Mouse (Mus musculus) heart, adult 8-10 months (tissue): ENCODE results near the gene Dnmt3l. TPM values are rescaled to one million over a fixed set of nuclear protein-coding genes. Genes with fewer than 3 reads are reported as not detected.

Experiments
- DNase-seq: peaks from one replicate; pipeline ENCODE4 v3.0.0; 2022; ENCODE audit warnings: low spot score
- total RNA-seq, 4 experiments: library from RNA; stranded (reverse); gene quantifications; 2 replicates each; pipeline ENCODE4 v1.2.4; 2022

Gene Dnmt3l
- total RNA-seq, 4 experiments from 2014 or later = 0.38 to 0.65 TPM; not detected in 2

DNA sequence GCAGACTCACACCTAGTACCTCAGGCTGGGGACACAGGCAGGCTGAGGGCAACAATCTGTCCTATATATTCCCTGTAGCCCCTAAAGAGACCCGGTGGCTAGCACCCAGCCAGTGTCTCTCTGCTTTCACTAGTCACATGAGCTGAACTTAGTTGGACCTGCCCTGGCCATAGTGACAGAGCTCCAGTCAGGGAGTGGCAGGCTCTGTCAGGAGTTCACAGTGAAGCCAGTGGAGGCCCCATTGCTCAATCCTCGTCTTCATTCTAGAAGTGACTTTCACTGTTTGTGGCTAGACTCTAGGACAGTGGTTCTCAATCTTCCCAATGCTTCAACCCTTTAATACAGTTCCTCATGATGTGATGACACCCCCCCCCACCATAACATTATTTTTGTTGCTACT is 9.8 kb upstream of the Dnmt3l start:
- no peak for DNase-seq

DNA sequence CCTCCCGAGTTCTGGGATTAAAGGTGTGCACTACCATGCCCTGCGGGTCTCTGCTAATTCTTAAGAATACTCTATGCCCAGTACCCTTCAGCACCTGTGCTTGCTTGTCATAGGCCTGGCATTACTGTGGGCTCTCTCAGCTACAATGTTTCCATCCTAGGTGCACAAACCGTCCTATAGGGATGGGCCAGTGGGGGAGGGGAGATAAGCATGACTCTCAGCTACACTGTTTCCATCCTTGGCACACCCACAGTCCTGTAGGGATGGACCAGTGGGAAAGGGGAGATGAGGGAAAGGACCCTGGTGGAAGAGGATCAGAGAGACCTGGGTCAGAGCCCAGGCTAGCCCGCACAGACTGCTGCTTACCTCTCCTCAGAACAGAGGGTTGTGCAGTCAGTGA is 4.6 kb upstream of the Dnmt3l start:
- no peak for DNase-seq

DNA sequence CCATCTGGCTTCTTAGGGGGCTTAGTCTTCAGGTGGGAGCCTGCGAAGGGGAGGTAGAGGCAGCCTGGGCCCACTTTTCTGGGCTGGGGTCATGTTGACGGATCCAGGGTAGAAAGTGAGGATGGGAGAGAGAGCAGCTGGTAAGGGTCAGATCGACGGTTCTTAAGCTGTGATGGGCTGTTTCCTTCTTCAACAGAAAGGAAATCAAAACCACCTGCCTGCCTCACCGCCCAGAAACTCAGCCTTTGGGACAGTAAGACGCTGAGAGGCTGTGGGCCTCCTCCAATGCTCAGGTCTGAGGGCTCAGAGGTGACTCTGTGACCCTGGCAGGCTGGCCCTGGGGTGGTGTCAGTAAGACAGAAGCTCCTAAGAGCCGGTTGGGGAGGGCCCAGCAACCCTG is 349 bp downstream of the Dnmt3l start:
- DNase-seq = no peak

DNA sequence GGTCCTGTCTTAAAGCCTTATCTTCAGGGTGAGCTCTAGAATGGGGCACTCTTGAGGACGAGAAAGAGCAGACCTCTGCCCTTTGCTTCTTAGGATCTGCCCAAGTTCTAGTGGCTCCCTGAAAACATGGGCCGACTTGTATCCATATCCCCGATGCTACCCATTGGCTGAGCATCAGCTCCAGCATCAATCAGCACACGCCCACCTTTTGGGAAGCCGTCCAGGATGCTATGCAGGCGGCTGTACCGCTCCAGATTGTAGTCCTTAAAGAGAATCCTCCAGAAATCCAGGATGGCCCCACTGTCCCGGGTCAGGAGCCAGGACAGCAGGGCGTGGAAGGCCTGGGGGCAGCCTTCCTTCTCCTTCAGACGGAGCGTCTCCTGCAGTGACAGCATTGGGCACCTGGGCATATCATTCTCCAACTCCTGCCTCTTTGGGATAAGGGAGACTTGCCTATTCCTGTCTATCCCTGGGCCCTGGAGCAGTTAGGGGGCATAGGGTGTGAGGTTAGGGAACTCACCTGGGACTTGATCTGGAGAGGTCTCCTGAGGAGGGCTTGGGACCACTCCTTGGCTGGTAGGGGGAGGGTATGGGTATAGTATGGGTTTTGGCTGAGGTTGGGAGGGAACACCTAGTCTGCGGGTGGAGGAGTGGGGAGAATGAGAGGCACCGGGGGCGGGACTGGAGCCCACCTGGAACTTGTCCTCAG is 1.1 kb downstream of the Dnmt3l start:
- no peak for DNase-seq

DNA sequence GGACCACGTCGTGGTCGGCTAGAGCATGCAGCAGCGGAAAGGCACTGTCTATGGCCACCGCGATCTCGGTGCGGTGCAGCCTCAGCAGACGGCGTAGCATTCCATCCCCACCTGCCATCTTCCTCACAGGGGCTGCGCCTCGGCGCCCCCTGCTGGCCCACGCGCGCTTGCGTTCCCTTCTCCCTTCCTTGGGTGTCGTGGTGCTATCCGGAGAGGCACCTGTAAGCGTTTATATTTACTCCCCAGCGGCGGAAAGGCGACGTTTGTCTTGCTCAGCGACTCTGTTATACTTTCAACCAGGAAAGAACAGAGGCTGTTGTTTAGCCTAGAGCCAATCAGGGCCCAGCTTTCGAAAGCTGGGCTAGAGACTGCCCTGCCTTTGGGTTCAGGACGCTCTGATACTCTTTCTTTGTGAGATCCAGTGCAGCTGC is 1.7 kb downstream of the Dnmt3l start, which contains the start of gene Aire:
Gene Aire, minus strand, starts transcription at position 205 of the 431 bp plus-strand sequence.
- peak; percentile 25 for DNase-seq

DNA sequence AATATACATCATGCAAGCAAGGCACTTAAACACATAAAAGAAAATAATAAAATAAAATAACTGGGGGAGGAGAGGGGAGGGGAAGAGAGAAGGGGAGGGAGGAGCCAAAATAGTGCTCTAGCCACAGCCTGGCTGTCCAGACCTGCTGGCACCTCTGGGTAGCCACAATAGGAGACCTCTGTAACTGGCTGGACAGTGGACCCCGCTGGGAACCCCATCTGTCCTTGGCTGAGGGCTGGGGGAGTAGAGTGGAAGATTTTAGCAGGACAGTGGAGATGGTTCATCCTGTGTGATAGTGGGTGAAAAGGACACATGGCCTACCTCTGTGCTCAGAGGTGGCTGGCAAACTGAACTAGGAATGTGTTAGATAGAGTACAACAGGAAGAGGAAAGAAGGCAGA is 2.8 kb downstream of the Dnmt3l start:
- no peak for DNase-seq

DNA sequence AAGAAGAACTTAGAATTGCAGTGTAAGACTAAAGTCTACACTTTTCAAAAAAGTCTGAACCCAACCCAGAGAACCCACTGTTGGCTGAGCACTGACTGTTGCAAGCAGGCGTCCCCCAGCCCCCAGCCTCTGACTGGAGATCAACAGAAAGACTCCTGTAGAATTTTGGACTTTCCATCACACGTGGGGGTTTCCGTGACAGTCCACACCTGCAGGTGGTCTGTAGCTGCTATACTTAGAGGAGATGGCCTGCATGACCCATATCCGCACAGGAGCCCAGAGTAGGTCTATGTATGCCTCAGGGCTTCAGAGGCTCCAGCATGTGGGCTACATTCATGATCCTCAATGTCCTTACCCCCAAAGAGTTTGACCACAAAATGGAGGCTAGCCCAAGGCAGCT is 4.6 kb downstream of the Dnmt3l start:
- no peak for DNase-seq

DNA sequence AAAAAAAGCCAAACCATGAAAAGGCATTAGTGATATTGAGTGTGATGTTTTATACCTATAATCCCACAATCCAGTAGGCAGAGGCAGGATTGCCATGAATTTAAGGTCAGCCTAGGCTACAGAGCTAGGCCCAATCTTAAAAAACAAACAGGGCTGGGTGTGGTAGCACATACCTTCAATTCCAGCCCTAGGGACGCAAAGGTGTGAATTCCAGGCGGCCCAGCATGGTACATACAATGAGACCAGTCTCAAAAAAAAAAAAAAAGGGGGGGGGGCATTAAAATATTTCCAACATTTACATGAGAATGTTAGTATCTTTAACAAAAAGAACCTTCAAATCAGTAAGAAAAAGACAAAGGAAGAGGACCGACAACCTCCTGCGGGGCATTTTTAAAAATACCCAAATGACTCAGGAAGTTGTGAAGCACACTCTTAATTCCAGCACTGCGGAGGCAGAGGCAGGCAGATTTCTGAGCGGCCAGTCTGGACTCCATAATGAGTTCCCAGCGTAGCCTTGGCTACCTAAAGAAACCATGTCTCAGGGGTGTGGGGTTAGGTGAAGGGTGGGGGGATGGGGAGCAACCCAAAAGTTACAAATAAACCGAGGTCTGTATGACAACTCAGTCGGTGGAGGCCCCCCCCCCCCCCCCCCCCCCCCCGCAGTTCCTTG is 6.4 kb downstream of the Dnmt3l start:
- no peak for DNase-seq

DNA sequence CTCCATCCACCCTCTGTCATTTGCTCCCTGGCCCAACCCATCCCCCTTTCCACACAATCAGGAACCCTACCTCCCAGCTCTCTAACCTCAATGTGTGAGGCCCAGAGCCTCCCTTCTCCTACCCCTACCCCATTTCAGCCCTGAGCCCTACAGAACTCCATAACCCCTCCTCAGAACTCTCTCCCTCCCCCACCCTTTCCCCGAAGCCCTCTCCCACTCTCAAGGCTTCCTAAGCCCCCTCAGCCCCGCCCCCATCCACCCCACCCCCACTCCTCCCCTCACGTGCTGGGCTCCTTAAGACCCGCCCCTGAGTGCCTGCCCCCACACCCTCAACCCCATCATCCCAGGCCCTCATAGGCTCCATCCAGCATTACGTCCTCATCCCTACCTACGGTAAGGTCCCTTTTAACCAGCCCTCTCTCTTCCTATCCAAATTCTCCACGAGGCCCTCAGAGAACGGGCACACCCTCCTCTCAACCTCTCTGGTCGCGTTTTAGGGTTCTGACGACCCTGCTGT is 7.8 kb downstream of the Dnmt3l start:
- no peak for DNase-seq

DNA sequence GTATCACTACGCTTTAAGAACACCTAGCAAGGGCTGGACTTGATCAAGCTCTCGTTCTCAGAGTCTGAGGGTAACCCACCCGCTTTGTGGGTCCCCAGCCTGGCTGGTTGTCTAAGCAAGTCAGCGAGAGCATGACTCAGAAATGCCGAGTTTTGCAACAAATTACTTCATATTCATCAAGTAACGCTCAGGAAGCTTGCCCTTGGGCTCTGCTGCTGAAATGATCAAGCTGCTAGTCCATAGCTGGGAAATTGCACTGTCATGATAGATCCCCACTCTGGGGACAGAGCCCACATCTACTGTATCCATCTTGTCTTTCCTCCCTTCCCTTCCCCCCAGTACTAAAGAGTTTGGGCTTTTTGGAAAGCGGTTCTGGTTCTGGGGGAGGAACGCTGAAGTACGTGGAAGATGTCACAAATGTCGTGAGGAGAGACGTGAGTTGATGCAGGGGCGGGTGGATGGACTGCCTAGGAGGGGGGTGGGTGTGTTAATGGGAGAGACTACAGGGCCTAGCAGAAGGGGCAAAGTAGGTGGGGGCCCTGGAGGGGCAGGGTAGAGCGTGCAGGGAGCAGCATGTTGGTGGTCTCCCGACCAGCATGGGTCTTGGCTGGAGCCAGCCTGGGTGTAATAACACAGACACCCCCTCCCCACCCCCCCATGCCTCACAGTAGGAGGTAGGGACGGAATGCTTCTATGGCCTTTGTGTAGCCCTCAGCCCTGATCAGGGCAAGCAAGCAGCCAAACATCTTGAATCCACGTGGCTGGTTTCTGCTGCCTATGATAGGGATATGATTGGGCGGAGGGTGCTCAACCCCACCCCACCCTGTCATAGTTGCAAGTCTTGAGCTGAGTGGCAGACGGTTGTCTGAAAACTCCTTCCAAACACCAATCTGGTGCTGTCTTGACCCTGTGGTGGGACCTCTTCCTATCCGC is 13.2 kb downstream of the Dnmt3l start:
- peak; percentile 55 for DNase-seq

DNA sequence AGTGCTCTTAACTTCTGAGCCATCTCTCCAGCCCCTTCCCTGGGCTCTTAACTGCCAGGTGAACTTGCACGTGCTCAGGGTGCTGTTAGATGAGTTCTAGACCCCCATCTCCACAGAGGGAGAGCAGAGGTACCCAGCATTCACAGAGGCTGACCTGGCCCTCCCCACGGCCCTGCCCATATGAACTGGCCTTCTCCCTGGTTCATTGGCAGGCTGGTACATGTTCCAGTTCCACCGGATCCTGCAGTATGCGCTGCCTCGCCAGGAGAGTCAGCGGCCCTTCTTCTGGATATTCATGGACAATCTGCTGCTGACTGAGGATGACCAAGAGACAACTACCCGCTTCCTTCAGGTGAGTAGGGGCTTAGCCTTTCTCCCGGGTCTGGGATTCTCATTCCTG is 15.3 kb downstream of the Dnmt3l start:
- no peak for DNase-seq

DNA sequence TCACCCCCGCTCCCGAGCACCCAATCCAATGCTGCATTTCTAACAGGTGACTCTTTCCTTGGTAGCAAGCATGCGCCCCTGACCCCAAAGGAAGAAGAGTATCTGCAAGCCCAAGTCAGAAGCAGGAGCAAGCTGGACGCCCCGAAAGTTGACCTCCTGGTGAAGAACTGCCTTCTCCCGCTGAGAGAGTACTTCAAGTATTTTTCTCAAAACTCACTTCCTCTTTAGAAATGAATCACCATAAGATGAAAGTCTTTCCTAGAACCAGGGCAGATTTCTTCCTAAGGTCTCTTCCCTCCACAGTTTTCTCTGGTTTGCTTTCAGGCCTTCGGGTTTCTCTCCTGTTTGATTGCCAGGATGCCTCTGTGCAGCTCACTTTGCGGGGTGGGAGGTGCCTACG is 21.4 kb downstream of the Dnmt3l start:
- DNase-seq = no peak

DNA sequence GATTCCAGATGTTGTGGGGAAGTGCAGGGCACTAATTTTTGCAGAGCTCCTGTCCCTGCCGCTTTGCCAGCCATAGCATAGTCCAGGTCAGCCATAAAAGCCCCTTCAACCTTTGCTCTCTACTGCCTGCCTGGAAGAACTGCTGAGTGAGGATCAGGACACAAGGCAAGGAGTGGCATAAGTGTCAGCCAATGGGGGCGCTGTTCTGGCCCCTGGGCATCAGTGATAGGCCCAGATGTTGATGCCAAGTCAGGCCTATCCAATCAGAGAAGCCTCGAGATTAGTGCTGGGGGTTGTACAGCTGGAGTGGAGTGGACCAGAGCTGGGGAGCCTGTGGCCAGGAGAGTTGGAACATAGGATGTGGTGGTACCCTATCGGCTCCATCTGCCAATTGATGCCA is 25.5 kb downstream of the Dnmt3l start:
- DNase-seq = no peak

DNA sequence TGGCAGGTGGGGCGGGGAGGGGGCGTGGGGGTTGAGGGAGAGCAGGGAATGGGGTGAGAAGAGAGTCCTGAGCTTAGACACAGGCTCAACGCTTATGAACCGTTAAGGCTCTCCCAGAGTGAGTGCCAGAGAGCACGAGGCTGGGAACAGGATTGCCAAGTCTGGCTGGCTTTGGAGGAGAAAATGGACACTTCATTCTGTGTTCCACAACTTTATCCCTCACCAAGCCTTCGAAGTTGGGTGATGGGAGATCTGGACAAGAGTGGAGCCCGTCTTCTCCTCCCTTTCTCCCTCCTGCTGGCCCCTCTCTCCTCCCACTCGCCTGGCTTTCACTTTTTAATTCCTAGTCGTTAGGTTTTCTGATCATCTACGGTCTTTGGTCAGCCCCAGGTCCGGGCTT is 26.8 kb downstream of the Dnmt3l start:
- no peak for DNase-seq

DNA sequence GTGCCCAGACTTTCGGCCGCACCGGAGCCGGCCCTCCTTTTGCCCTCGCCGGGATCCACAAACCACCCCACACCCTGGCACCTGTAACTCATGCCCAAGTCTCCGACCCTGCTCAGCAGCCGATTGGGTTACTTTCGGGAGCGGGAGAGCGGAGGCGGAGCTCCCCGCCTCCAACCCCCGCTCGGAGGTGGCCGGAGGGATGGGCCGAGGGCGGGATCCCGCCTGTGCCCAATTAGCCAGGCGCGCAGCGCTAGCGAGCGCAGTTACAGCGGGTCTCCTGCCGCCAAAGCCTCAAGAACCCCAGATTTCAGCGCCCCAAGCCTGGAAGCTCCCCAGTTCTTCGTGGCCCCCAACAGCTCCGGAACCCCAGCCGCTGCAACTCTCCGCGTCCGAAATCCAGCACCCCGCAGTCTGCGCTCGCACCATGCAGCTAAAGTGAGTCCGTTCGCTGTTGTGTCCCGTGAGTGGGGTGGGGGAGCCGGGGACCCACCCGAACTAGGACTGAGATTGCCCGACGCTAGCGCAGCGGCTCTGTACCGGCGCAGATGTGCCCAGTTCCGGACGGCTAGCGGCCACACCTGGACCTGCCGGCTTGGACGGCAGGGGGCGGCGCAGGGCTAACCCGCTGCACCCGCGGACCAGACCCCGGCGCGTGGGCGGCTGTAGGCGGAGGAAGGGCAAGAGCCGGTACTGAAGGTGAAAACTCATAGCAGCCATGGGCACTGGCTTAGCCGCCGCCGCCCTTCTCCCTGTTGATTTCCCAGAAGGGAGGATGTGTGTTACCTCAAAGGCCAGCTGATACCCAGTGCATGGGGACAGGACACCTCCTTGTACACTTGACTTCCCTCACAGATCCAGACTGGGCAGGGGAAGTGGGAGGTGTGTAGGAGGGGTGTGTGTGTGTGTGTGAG is 27.6 kb downstream of the Dnmt3l start, which contains the start of gene Icosl:
Gene Icosl, plus strand, starts transcription at position 202 of the 911 bp plus-strand sequence.
- peak; percentile 79 for DNase-seq

DNA sequence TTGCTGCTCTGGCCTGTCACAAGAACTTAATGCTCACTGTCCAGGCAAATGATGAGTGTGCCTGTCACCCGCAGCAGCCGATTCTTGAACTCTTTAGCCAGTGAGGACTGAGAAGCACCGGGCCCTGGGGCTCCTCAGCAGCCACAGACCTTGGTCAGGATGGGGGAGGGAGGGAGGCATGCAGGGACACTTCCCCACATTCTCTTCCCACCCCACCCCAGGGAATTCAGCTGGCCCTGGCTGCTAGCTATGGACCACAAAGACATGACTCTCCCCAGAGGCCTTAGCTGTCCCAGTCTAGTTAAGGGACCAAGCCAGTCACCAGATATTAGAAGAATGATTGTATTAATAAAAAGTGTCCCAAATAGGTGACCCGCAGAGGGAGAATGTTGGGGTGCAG is 32.4 kb downstream of the Dnmt3l start:
- no peak for DNase-seq

DNA sequence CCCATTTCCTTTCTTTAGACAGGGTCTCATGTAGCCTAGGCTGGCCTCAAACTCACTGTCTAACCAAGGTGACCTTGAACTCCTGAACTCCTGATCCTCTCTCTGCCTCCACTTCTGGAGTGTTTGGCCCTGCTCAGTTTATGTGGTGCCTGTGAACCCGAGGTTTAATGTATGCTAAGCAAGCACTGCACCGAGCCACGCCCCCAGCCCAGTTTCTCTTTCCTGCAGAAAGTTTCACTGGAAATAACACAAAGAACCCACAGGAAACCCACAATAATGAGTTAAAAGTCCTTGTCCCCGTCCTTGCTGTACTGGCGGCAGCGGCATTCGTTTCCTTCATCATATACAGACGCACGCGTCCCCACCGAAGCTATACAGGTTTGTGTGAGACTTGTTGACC is 33.2 kb downstream of the Dnmt3l start:
- DNase-seq = no peak

DNA sequence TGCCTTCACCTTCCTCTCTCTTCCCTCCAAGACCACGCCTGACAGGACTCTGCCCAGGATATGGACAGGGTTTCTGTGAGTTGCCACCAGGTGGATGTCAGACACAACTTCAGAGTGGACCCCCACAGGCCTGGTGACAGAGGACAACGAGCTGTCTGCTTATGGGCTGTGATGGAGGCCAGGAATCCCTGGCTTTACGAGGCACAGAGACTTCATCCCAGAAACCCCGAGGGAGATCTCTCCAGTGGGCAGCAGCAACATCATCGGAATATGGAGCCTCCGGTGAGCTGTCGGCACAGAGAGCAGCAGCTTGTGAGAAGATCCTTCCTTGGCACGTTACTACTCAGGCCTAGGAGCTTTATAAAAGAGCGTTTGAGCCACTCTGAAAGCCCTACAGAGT is 36.1 kb downstream of the Dnmt3l start:
- DNase-seq = no peak

DNA sequence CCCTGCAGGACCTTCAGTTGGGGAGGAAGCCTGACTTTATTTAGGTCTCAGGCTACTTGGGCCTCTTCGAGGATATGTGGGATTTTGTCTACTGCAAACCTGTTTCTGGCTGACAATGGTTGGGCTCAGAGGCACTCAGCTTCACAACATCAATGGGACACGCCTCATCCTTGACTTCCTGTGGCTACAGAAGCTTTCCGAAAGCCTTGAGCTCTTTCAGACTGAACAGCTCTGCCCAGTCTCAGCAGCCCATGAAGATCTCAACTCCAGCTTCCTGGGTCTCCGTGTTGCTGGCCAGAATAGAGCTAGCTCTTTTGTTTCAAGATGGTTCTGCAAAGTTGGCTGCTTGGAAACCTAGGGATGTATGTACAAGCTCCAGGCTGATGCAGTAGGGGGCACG is 36.5 kb downstream of the Dnmt3l start:
- no peak for DNase-seq

DNA sequence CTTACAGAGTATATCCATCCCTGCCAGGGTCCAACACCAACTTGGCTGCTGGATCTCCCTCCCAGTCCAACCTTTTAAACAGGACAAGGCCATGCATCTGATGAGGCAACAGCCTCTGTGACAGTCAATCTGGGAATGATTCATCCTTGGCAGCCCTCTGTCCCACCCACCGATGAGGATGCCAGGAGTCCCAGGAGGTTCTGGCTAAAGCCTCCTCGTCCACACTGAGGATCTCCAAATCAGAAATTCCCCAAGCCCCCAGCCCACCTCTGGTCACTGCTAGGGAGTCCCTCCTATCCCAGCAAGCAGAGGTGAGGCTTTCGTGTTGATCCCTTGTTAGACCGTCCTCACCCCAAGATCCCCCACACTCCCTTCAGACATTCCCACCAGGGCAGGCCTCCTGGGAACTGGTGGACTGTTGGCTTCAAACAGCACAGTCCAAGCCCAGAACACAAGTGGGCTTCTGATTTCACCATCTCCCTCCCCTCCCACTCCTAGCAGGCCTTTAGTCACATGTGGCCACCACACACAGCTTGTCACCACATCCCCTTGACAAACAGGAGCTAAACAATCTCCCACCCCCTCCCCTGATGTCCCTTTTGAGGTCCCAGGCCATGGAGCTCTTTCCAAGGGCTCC is 38.3 kb downstream of the Dnmt3l start:
- DNase-seq = peak; percentile 44
